Mouse (Mus musculus) kidney, postnatal 25 days (tissue): ENCODE results near the gene Gm9918.

Experiments
- DNase-seq, 2 experiments: peaks; one replicate each; pipeline ENCODE4 v3.0.0; 2021; ENCODE audit warnings: mixed read lengths in 2 of 2

Gm9918 gene

DNA sequence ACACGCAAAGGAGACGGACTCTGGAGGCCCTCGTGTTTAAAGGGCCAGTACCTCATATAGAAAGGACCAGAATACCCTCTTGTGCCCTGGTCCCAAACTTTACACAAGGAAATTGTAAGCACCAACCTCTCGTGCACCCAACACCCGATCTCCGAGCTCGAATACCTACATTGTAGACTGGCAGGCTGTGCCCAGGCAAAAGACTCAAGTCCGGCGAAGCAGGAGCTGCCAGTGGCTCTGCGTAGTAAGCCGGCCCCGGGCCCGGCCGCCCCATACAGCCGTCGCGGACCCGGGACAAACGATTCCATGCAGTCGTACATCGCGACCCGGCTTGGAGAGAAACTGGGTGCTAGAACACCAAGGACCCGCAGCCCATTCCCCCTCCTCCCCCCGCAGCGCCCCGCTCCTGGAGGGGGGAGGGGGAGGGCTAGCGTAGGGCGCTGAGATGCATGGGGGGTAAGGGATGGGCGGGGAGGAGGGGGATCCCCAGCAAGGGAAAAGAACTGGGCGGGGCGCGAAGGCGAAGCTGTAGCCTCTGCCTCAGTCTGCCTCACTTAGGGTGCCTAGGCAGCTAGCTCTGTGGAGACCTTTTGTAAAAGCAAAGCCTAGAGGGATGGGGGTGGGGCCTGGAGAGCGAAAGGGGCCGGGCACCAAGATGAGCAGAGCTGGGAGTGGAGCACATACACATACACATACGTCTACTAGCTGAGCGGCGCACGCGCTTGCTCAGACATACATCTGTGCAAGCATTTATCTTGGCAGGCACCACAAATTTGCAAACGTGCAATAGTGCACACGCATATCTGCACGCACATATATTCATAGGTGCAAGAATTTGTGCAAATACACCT, 24.2 kb upstream of the Gm9918 start:
- DNase-seq = peak; percentile 86 to 92

DNA sequence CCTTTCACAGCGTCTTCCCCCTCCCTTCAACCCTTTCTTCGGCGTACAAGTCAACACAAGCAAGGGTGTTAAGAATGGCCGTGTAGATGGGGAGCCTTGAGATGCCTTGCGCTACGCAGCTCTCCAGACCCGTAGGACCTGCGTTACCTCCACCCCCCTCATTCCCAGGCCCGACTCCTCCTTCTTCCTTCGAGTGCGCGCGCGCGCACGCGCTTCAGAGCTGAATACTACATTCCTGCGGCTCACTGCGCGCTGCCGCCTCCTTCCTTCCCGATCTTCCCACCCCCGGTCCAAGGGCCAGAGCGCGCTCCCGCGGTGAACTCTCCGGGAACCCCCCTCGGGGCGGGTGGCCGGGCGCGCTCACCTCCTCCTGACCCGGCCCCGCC, 23.5 kb upstream of the Gm9918 start:
- peak; percentile 98 to 99 for DNase-seq

DNA sequence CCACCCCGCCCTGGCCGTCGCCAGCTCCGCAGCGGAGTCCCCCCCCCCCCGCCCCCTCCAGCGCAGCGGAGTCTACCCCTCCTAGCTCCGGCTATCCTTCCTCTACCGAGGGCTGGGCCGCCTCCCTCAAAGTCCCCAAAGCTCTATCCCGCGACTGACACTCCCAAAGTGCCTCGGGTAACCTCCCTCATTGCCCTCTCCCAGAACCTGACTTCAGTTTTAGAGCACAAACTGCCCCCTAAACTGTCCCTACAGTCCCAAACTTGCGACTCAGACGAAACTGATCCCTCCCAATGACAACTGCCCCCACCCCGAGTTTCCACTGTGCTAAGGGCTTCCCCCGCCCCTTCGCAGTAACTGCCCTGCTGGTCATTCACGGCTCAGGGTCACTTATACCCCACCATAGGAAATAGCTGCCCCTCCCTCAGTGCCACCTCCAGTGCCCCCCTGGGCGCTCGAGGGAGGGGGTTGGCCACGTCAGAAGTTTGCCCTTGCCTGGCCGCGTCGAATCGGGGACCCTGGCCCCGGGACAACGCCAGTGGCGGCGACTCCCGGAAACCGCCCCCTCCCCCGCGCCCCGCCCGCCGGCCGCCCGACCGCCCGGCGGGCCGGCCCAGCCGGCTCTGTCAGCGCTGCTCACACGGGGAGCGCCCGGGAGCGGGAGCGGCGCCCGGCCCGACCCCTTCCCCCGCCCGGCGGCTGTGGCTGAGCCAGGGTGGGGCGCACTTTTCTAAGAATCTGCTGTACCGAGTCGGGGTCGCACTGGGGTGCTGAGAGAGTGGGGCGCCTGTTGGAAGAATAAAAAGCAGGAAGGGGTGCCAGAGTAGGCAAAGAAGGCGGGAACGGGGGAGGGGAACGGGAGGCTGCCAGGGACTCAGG, 22.9 kb upstream of the Gm9918 start:
- peak; percentile 77 to 89 for DNase-seq

DNA sequence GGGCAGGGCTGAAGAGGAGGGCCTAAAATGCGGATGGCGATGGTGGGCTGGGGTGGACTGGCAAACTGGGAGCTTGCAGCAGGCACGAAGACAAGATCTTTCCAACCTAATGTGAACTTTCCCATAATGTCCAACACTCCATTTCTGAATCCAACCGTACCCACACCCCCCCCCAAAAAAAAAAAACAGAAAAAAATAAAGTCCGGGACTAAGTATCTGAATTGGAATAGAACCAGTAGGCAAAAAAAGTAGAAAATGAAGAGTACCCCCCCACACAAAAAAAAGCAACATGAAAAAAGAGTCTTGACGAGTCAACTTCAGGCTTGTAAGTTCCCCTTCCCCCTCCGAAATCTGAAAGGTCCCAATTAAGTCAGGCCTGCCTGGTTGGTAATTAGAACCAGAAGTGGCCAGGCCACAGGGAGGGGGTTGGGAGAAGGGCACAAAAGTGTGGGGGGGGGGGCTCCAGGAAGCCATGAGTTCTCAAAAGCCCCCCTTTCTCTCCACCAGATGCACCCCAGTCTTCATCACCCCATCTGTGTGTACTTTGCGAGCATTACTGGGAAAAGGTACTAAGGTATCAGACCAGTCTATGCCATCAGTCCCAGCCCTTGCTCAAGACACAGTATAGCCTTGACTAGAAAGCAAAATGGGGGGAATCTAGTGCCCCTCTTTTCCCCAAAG, 22.1 kb upstream of the Gm9918 start:
- DNase-seq = no peak

DNA sequence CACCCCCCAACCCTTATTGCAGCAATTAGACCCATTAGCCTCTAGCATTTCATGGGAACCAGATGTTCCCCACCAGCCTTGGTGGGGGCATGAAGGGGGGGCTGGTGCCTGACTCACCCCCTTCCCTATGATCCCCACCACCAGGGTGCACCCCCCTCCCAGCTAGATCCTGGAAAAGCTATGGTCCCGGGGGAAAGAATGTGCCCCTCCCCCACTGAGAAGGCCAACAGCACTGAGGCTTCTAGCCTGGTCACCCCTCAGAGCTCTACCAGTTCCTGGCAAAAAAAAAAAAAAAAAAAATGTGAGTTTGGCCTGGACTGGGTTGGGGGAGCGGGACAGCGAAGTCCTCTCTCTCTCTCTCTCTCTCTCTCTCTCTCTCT, 21.6 kb upstream of the Gm9918 start:
- DNase-seq = peak in 1 of 2 experiments; percentile 64

DNA sequence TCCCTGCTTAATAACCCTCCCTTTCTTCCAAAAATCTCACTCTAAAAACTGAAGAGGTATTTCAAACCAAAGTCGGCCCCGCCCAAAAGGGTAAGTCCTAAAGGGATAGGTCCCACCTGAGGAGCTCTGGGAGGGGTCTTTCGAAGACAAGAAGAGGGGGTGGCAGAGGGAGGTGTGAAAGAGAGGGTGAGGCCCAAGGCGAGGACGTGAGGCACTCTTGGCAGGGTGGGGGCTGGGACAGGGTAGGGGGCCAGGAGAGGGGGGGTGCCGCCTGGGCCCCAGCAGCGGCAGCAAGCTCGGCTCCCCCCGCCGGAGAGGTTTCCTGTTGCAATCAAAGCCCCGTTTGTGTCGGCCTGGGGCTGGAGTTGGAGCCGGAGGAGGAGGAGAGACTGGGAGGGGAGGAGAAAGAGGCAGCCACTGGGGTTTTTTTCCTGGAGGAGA, 21.1 kb upstream of the Gm9918 start:
- peak; percentile 62 to 79 for DNase-seq

DNA sequence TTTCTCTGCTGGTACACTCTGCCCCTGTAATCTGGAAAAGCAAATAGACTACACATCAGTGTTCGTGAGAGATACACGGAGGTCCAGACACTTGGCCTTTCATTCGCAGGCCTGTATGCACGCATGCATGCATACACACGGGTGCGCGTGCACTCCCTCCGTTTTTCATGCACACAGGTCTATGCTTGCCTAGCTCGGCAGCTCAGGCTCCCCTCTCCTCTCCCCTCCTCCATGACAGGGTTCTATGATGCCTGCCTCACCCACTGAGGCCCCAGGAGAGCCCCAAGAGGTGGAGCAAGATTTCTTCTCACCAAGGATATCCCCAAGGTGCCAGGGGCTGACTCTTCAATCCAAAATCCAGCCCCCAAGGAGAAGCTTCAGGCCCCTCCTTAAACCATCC, 20.4 kb upstream of the Gm9918 start:
- DNase-seq = no peak

DNA sequence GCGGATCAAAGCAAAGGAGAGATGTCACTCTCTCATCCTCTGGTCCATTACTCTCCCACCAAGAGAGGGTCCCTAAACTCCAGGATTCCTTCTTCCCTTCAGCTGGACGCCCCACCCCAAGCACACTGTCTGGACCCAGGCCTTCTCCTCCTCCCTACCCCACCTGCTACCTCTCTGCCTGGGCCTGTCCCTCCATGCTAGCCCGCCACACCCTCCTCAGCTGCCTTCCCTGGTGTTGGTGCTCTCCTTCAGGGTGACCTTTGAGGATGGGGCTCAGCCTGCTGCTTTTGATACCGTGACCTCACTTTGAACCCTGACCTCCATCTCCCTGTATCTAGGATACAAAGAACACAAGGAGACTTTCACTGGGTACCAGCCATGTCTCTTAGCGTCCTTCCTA, 19.8 kb upstream of the Gm9918 start:
- no peak for DNase-seq

DNA sequence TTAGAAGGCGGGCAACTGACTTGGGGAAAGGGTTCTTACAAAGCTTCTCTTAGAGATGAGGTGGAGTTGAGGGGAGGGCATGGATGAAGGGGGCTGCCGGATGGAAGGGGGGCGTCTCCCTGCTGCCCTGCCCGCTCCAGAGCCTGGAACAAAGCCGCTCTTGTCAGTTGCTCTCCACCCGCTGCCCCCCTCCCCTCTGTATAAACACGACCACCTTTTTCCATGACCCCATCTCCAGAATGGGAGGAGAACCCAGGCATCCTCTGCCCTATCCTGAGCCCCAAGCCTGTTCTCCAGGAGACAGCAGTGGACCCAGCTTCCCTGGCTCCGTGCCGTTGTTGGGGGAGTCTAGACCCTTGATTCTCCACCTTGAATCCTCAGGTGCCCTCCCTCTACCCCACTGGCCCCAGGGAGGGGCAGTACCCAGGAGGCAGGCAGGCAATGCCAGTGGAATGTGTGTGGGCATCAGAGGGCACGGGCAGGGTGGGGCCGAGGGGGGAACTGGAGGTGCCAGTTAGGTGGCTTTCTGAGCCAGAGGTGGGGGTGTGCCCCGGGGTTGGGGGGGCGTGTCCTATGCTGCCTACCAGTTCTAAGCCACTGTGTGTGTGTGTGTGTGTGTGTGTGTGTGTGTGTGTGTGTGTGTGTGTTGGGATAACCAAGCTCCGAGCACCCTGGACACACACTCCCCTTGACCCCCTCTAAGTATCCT, 14.7 kb upstream of the Gm9918 start:
- DNase-seq = peak; percentile 62 to 88

DNA sequence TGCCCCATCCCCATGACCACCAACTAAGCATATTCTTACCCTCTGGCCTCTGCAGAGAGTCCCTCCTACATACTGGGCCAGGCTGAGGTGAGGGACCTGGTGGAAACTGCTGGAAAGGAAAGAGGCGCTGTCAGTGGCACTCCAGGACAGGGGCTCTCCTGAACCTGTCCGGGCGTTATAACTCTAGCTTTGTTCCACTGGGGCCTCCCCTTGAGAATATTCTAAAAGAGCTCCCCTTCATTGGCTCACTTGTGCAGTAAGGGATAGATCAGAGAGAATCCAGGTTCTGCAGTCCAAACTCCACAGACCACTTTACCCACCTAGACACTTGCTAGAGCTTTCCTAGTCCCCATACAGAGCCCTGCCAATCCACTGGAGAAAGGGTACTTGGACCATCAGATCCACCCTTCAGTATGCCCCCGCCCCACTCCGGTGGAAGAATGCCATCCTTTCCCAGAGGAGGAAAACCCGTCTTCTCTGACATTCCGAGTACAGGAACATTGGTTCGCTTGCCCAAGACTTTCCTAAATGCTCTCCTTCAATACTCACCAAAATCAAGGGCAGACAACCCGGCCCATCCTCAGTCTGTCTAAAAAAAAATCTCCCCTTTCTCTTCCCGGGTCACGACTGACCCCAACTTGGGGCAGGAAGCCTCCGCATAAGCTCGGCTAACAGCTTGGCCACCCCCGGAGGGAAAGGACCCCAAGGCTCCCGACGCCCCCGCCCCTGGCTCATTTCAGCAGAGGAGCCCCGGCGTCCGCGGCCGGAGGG, 13.7 kb upstream of the Gm9918 start:
- no peak for DNase-seq

DNA sequence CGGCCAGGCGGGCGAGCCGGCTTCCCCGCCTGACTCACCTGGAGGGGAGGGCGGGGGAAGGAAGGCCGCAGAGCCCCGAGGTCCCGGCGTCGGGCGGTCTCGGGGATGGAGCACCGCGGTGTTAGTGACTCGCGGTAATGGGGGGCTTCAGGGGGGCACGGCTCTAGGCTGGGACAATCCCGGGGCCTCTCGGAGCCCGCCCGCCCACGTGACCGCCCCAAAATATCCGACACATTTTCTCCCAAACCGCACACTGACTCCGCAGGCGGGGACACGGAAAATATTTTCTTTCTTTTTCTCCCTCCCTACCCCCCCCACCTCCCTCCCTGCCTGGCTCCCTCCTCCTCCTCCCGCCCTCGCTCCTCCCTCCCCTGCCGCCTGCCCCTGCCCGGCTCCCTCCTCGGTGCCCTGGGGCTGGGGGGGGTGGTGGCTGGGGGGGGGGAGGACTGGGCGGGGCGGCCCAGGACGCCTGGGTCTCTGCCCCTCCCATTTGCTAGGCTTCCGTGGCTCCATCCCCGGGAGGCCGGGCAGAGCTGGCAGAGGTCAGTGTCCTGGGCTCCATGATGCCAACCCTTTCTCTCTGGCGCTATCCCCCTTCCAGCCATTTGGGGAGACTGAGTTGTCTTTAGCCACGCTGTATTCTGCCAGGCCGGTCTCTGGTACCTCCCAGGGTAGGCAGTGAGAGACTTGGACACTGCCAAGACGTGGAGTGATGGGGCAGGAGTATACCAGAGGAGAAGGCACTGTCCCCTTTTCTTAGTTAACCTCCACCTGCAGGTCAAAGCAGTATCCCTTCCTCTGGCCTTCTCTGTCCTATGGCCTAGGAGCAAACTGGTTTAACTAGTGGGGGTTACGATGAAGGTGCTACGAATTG, 12.9 kb upstream of the Gm9918 start, which contains the start of gene Rarg:
TSS of gene Rarg (minus strand) at position 316 of the 874 bp plus-strand sequence.
- peak; percentile 57 to 86 for DNase-seq

DNA sequence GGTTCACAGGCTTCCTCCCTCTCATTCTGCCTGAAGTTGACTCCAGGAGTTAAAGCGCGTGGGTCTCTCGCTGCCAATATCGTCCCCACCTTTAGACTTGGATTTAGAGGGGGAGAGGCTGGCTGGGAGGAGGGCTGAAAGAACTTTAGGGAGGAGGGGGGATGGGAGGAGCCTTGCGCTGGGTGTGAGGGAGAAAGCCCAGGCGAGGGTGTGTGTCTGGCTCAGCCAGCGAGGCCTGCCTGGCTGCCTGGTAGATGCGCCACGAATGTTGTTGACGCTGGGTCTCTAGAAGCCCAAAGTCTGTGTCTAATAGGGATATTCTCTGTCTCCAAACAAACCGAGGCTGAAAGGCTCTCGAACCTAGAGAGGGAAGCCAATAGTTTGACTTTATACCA, 12.3 kb upstream of the Gm9918 start:
- DNase-seq = peak; percentile 60 to 78

DNA sequence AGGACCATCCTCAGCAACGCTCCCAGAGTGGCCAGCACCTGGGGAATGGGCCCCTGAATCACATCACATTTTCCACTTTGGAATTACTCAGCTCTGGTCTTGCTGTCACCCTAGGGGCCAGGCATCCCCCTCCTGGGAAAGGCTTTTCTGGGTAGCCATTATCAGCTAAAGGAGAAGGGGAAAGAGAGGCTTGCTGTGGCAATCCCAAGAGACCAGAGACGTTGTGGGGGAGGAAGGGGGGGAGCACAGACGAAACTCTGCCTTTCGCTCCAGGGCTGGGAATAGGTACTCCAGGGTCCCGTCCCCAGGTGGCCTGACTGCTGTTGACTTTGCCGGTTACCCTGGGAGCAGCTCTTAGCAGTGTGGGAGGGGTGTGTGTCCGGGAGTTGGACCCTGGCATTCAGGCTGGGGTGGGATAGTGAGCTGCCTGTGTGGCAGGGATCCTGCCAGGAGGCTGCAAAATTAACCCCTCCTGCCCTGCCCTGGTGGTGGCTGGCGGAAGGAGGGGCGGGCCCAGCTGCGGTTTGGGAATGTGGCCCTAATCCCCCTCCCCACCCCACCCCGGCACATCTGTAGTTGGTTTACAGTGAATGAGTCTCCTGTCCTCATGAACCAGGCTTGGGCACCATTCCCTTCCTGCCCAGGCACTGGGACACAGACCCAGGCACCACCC, 11.6 kb upstream of the Gm9918 start:
- no peak for DNase-seq

DNA sequence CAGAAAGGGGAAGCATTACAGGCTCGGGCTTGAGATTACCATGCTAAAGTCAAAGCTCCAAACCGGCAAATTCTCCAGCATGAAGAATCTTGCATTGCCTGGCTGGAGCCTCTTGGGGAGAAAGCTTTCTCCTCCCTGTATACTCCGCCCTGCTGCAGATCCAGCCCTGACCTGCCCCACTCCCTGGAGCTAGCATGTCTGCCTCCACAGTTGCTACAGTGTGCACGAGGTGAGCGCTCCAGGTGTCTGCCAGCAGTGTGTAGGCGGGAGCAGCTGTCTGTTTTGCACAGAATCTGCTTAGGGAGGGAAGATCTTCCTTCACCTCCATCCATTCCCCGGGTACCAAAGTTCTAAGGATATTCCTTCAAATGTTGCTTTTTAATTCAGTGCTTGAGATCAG, 7.8 kb upstream of the Gm9918 start:
- DNase-seq = no peak

DNA sequence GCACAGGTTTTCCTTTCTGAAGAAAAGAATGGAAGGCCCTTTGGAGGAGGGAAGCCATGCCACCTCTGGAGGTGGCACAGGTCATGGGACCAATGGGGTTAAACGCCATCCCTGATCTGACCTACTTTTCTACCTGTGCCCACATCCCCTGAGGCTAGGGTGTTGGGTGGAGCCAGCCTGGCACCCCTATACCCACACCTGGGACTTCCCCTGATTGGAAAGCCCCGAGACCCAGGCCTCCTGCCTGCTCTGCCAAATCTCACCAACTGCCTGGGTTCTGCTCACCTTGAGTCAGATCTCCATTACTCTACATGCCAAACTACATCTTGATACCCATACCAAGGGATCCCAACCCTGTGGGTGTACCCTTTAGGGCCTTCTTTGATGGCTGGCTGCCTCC, 7.3 kb upstream of the Gm9918 start:
- no peak for DNase-seq

DNA sequence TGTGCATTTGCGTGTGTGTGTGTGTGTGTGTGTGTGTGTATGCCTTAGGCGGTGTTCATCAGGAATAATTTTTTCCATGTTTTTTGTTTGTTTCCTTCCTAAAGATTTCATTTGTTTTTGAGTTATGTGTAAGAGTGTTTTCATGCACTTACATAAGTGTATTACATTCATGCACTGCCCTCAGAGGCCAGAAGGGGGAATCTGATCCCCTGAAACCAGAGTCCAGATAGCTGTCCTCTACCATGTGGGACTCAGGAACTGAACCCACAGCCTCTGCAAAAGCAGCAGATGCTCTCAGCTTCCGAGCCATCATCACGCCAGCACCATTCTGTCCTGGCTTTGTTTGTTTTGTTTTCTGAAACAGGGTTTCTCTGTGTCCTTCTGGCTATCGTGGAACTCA, 4.8 kb upstream of the Gm9918 start:
- no peak for DNase-seq

DNA sequence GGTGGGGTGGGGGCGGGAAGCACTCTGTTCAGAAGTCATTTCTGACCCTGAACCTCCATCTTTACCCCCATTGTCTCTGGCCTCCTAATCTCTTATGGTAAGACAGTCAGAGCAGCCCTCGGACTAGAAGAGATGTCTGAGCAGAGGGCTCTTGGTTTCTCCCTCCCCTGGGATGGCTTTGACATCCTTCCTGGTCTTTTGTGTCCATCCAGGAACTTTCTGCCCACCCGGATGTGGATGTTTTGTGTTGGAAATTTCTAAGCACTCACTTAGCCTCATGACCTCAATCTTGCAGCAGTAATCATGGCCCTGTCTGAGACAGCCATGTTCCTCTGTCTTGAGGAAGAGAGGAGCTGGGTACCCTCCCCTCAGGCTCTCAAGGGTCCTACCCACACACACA, 1.1 kb downstream of the Gm9918 start:
- DNase-seq = peak in 1 of 2 experiments; percentile 57

DNA sequence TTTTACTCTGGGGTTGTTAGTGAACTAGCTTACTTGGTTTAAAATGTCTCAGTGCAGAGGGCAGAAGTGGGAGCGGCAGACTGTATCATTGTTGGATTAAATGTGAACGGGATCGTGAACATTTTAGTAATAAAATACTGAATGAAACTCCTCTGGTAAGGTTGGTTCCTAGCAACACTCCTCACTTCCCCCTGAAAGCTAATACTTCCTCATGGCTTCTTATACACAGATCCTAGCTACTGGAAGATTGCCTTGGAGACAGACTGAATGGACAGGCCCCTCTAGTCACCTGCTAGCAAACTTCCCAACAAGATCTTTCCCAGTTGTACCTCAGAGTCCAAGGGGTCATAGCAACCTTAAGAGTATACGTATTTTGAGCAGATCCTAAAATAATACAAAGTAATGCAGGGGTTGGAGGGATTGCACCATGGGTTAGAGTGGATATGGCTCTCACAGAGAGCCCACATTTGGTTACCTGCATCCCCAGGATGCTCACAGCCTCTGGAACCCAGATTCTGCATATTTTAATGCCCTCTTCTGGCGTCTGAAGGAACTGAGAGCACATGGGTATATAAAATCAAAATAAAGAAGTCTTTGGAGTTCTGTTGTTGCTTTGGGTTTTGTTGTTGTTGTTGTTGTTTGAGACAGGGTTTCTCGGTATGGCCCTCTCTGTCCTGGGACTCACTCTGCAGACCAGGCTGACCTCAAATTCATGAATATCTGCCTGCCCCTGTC, 3.8 kb downstream of the Gm9918 start:
- DNase-seq = no peak

DNA sequence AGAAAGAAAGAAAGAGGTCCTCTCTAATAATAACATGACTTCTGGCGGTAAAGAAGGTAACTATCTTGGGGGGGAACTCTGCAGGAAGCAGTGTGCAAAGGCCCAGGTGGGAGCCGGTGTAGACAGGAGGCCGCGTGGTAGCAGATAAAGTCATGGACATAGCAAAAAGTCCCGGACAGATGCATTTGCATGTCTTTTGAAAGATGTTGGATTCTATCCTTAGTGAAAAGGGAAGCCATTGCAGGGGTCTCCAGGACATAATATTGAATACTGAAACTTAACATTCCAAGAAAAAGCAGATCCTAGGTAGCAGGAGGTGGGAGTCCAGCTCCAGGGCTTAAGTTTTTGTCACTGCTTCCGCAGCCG, 8.3 kb downstream of the Gm9918 start:
- no peak for DNase-seq
